Mouse (Mus musculus): ENCODE measurements around the gene Kcnd3.

The Kcnd3 gene

DNA sequence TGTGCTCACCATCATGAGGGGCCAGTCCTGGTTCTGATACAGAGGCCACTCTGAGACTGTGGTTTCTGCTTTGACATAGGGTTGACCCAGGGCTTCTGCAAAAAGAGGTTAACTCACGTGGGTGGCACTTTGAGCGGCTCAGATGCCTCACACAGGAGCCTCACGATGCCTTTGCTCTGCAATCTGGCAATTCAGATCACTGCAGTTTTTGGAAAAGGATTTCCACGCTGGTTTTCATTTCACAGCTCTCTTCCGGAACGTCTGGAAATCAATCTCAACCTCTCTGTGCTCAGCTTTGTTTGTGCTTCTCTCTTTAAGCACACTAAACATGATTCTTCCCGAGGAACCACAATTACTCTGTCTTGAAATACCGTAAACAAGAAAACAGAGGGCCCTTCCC, 14.4 kb downstream of the Kcnd3 start:
- DNase-seq, result no peak

DNA sequence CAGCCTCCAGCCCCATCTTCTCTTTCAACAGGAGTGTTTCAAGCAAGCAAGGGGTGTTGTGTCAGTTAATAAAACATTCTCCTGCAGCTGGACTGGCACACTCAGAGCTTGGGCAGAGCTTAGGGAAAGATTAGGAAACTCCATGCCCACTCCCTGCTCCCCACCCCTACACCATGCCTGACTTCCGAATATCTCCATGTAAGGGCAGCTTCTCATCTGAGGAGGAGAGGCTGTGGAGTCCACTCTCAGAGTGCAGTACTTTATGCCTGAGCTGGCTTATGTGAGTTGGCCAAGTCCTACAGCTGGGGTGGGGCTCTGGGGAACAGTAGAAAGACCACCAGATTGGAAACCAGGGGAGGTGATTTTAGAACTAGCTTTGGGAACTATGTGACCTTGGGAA, 20.4 kb downstream of the Kcnd3 start:
- DNase-seq, result no peak

DNA sequence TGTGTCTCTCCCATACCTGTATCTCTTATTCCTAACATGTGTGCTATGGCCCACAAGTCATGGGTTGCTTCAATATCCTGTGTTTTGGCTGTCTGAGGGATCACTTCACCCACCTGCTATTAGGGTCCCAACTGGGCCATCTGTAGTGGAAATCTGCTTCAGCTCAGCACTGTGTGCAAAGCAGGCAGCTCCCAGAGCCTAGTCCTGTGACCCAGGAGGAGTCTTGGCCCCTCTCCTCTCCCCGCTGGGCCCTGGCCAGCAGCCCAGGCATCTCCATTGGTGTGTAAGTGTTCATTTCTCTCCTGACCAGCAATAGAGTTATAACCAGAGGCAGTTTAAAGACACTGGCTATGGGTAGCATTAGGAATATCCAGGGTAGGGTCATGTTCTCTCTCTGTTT, 24.3 kb downstream of the Kcnd3 start:
- no peak for DNase-seq

DNA sequence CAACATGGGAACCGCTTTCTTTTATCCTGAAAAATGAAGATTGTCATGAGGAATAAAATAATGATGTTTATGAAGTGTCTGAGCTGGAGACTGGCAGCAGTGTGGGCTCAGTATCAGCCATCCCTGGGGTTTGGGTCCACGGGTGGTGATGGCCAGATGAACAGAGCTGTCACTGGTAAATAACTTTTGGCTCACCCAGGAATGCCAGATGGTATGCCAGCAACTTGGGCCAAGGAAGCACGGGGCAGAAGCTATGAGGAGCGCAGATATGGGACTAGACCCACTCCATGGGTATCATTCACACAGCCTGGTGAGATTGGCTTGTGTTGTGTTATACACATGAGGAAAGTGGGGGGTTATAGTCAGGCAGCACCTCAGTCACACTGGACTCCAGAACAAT, 26.7 kb downstream of the Kcnd3 start:
- no peak for DNase-seq

DNA sequence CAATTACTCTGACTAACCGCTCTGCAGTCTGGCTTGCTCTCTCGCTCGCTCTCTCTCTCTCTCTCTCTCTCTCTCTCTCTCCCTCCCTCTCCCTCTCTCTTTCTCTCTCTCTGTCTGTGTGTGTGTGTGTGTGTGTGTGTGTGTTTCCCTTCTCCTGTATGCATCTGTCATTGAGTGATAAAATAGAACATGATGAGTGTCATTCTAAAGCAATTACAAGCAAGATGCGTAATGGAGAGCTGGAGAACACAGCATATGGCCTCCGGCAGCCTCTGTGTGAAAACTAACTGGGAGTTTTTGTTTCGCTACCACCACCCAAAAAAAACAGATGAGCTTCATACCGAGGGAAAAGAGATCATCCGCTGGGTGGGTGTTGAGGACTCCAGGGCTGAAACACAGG, 29.3 kb downstream of the Kcnd3 start:
- no peak for DNase-seq

DNA sequence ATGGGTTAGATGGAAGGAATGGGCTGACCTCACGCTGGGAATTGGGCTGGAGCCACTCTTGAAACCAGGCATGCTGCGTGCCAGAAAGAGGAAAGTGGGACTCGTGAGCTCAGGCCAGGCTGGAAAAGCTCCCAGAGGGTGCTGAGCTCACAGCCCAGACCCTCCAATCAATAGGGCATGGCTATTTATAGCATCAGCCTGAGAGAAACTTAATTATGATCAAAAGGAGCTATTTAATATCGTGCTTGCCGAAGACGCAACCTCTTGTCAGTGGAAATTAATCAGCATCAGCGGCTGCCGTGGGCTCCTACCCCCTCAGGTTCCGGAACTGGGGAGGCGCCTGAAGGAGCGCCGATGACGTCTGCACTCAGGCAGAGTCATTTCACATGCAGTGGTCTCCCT, 31.5 kb downstream of the Kcnd3 start:
- DNase-seq, result no peak

DNA sequence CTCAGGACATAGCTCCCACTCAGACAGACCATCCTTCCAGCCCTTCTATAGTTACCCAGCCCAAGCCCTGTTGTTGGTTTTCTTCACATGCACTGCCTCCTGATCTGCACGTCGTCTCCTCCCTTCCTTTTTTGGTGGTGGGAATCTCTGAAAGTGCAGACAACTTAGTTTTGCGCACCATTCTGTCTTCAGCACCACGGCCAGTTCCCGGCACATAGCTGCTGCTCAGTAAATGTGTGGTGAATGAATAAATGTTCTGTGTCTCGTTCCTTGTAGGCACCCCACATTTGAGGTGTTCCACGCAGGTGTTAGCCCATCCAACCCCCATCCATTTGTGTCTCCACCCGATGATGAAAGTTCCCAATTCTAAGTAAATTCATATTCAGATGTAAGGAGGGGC, 35.0 kb downstream of the Kcnd3 start:
- no peak for DNase-seq

DNA sequence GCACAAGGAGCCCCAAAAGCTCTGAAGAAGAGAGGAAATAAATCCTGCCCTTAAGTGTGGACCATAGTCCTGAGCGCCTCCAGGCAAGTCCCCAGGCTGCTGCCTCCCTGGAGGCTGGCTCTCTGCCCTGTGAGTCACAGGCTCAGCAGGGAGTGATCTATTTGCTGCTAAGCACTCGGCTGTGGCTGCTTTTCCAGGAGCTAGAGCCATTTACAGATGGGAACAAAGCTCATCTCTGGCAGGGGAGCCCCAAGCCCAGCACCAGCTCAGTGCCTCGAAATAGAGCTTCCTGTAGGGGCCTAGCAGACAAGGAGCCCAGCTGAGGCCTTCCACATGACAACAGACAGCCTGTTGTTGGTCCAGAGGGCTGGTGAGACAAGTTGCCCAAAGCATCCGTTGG, 37.5 kb downstream of the Kcnd3 start:
- peak; percentile 67 for DNase-seq

DNA sequence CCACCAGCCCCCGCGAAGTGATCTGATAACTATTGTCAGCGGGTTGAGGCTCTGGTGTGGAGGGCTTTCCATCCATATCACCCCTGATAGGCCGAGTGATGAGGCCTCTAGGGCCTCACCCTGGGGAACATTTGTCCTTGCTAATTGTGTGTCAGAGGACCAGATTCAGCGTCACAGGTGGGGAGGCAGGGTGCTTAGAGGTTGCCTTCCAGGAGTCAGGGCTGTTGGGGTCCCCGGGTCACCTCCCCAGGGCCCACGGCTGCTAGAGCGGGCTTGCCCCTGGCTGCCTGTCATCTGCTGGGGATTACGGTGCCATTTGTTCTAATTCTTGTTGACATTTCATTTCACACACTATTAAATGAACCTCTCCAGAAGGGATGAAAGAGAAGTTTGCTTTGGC, 42.8 kb downstream of the Kcnd3 start:
- DNase-seq, result no peak

DNA sequence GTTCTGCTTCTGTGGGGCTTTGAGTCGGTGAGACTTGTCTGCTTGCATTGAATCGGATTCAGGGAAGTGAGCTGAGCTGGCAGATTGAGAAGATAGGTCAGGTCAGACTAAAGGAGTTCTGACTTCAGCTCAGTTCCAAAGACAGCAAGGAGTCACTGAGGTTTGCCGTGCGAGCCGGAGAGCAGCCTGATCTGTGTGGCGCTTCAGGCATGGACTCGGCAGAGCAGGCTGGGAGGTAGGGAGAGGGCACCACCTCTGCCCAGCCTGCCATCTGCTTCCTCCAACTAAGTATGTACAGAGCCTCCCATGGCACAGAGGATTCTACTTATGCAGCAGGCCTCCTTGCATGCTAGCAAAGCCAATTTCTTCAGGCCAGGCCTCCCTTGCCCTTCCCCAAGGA, 44.1 kb downstream of the Kcnd3 start:
- DNase-seq, result no peak

DNA sequence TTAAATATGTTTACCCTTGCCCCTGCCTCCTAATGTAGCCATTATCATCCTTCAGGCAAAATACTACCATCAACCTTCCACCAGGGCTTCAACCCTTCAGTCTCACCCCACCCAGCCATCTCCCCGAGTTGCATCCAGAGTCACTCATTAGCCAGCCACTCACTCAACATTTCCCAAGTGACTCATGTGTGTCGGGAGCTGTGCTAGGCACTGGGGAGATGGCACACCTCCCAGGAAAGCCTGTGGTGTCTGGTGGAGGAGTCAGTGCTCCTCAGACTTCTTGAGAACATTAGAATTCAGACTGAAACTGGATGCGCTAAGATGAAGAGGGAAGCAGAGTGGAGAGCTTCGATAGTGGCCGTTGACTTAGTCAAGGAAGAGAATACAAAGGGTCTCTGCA, 44.8 kb downstream of the Kcnd3 start:
- DNase-seq, result no peak

DNA sequence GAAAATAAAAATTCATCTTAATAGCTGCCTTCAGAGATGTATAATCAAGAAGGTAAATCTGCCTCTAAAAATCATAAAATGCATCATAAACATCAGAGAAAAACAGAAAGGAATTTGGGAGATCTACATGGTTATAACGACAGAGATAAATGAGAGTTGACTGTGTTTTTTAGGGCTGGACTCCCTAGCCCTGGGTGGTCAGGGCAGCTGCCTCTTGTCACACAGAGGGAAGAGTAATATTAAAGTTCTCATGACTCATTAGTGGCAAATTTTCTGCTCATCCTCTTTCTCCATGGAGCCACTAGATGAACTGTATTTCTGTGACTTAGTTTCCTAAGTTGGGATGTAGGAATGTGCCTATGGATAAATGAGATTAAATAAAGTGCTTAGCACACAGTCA, 48.9 kb downstream of the Kcnd3 start:
- DNase-seq, result no peak

DNA sequence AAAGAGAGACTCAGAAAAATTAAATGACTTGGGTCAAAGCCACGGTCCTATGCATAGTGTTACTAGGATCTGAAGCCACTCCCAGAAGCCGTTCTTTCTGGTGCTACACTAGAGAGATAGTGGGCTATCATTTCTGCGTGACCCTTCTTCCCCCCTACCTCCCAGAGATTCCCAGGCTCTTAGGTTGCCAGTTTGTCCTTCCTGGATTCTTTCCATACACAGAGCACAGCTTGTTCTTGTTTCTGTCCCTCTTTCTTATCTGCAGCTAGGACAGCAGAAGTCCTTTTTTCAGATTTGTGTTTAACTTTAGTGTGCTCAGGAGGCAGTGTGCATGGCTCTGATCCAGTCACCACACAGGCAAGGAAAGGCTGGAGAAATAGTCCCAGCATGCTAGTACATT, 52.1 kb downstream of the Kcnd3 start:
- no peak for DNase-seq

DNA sequence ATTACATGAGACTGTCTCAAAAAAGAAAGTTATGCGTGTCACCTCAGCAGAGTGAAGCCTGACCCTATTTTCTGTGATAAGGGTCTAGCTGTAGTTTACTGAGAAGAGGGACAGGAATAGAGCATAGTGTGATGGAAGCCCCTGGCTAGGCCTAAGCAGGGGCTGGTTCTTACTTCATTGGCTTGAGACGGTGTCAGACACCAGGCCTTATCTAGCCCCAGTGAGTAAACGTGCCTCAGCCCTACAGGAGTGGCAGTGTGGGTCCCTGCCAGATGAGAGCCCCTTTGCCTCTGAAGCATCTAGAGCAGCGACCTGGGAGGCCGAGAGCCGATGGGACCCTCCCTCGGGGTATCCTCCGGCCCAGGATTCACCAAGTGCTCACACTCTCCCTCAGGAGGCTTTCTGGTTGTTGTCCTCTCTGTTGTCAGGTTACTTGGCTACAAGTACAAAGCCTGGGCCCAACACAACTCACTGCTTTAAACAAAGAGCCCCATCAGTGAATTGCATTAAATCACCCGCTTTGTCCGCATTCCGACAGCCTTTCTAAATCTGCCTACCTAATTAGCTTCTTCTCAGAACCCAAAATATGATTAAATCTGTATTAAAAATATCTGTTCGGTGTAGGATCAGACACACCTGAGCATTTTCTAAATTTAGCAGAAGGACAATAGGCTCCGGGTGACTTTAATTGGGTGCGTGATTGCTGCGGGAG, 53.2 kb downstream of the Kcnd3 start:
- no peak for DNase-seq

DNA sequence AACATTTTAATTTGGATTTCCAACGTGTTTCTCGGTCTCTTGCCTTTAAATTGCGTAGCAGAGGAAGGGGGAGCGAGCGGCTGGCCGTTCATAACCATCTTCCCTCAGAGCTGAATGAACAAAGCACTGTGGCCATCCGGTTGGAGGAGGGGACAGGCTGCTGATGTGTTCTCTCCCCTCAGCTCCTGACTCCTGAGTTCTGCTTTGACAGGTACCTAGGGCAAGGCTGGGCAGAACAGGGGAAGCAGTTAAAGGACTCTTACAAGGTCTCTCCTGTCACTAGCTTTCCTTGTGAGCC, 53.7 kb downstream of the Kcnd3 start:
- no peak for DNase-seq

DNA sequence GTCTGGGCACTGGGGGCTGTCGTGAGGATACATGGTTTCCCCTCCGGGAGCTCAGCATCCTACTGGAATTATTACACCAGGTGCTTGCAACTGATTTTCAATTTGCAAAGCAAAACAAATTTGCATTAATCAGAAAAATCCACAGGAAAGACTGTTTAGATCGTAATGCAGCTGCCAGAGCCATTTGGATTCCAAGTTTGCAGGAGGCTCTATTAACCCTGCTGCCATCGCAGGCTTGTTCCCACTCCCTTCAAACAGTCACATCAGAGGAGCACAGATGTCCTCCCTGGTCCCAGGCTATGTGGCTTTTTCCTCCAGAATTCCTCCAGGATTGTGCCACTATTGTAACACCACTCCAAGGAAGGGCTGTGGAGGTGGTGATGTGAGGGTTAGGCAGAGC, 54.5 kb downstream of the Kcnd3 start:
- DNase-seq, result no peak

DNA sequence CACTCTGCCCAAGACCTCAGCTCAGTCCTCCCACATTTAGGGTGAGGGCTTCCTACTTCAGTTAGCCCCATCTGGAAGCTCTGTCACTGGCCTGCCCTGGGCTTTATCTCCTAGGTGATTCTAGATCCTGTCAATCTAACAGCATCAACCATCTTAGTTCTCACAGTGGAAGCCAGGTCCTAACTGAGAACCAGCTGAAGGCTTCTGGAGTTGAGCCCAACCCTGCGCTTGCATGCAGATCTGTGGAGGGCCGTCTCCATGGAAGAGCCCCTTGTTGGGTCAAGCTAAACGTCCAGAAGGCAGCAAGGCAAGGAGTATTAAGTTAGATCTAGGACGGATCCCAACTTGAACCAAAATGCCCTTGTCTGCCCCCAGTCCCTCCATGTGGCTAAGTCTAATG, 57.2 kb downstream of the Kcnd3 start:
- DNase-seq, result no peak

DNA sequence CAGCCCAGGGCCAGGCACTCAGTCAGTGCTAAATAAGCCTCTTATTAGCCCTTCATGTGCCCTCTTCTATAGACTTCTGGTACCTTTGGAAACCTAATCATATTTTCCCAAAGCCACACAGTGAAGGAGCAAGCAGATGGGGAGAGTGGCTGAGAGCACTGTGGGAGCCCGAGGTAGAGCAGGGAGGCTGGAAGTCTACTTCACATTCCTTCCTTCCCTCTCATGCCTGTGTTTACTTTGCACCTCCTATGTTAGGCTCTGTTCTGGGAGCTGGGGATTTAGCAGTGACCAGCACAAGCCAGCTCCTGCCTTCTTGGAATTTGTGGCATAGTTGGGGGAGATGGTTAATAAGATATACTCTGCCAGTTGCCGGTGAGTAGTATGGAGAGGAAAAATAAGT, 59.7 kb downstream of the Kcnd3 start:
- no peak for DNase-seq

DNA sequence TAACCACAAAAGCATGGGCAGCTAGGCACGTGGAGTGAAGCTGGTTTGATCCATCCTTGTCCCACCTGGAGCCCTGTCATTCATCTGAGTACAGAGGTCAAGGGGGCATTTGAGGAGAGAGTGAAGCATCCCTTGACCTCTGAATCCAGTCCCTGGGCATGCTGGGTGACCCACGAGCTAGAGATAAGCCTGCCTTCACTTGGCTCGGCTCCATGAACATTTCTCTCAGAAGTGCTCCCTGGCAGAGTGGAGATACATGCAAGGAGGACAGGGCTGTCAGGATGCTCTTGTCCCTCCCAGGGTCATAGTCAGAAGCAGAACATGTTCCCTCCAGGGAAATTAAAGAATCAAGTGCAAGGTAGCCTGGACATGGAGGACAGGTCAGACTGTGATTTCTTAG, 62.1 kb downstream of the Kcnd3 start:
- DNase-seq, result no peak

DNA sequence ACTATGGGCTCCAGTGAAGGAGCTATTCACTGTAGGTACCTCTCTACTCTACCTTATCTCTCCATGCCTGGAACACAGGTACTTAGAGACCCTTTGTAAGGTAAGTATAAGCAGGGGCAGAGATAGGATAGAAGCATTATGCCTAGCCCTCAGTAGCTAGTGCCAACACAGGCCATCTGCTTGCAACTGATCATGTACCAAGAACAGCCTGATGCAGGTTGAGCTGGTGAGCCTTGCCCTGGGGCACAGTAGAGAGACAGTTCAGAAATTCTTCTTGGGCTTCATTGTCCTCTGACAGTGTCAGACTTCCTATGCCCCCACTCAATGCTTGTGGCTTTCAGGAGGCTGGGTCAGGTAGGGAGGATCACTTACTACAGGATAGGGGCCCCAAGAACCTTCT, 62.9 kb downstream of the Kcnd3 start:
- DNase-seq, result no peak

DNA sequence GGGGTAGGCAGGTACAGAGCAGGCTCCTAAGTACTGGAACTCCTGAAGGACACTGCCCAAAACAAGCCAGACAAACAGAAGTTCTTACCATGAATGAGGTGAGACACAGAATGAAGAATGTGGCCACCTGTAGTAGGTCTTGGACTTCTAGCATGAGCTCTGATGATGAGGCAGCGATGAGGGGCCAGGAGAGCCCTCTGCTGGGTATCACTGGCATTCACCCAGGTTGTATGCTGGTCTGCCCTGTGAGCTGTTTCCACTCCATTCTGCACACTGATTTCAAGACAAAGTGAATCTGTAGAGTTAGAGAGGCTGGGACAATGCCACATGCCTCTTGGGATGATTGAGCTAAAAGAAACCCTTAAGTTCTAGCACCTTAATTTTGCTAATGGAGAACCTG, 63.5 kb downstream of the Kcnd3 start:
- DNase-seq, result no peak

DNA sequence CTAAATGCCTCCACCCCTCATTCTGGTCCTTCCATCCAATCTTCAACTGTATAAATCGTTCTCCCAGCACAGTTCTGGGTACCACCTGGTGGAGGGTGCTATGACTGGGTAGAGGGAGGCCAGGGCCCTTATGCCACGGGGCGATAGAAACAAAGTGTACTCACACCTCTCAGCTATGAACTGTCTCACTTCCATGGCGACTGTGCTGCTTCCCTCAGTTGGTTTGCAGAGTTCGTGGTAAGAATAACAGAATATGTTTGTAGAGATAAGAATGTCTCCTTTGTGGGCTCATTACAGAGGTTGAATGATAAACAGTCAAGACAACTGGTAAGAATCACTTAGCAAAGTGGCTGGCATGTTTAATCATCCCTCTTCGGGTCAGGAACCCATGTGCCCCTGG, 68.3 kb downstream of the Kcnd3 start:
- DNase-seq, result no peak

DNA sequence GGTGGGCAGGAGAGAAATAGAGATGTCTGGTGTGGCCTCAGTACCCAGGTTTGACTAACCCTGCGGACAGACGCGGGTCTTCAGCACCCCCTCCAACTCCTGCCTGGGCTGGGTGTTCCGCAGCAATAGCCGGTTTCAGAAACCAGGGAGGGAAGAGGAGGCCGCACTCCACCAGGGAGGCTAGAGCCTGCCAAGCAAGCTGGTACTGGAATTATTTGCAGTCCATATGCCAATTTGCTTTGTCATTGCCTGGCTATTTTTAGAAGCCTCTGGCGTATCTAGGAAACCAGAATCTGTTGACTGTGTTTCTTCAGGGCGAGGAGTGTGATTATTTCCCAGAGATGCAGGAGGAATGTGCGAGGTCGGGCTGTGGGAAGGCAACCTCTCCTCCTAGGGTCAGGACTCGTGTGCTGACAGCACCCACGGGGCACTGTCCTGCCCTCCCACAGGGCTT, 69.1 kb downstream of the Kcnd3 start:
- peak; percentile 57 for DNase-seq

DNA sequence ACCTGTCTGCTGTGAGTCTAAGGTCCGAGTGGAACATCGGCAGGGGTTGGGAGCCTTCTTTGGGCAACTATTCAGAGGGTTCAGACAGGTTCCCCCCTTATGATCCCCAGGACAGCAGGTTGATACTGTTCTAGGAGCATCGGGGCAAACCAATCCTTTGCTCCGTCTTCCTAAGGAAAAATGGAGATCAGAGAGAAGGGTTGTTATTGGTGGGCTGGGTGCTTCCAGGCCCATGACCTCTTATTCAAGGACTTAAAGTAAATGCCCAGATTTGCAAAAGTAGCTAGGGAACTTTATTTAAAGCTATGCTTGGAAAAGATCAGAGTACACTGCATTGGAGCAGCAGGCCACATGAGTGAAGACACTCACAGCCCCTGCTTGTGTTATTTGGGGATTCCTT, 69.5 kb downstream of the Kcnd3 start:
- no peak for DNase-seq

DNA sequence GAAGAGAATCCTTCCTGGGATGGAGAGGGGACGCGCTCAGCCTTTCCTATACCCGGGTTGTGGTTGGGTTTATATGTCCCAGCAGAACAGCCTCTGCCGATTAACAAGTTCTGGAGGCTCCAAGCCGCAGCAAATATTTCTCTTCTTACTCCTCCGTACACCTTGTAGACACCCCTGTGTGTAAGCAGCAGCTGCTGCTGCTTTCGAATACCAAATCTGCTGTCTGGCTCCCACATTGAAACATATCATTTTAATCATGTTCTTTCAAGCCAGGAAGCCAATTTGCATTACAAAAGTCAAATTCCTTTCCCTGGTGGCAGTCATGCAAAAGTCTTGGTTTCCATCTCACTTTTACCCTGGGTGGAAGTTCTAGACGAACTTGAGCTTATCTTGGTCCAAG, 76.7 kb downstream of the Kcnd3 start:
- no peak for DNase-seq

DNA sequence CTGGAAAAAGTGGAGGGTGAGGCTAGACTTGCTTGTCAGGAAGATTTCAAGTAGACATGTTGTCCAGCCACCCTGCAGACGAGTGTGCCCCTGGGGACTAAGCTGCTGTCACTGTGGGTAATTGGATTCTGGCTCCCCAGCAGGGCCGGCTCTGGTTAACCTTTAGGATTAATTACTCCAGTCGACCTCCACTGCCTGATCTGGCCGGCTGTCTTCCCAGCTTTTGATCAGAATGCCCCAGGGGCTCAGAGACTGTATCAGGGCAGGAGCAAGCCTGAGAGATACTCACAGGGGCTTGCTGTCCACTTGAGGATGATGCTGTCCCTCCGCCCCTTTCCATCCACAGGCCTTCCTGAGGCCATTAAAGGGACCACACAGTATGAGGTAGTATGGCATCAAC, 77.6 kb downstream of the Kcnd3 start:
- no peak for DNase-seq
